Mouse (Mus musculus): ENCODE data around the gene Capn5.
"Not testable (repeated sequence)": the region's sequence is repeated elsewhere in the genome, so short reads cannot be mapped to it uniquely, and the experiment has no call there.

Gene Capn5

GRCm38 (mm10) chr7:98177929-98178559 lies at the start of gene Capn5:
Capn5 (minus strand) TSS chr7:98178274.
- peak; percentile 64 for DNase-seq

- no peak for DNase-seq
These were observed 45.7 kb upstream of the Capn5 start for GRCm38 (mm10) chr7:98223796-98224195.

DNA sequence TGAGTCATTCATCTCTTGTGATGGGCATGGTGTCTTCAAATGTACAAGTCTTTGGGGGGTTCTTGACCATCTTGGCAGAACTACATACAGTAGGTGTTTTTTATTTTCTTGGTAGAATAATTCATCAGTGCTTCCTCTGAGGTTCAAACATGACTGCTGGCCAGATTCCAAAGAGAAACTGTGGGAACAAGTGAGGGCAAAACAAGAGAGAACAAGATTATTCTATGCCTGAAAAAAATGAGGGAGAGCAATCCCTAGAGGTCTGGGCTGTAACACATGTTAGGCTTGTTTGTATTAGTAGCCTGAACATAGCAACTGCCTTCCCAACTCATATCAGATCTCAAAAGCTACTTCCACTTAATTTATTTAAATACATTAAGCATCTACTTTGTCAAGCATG lies 38.6 kb upstream of the Capn5 start:
- no peak for DNase-seq

DNA sequence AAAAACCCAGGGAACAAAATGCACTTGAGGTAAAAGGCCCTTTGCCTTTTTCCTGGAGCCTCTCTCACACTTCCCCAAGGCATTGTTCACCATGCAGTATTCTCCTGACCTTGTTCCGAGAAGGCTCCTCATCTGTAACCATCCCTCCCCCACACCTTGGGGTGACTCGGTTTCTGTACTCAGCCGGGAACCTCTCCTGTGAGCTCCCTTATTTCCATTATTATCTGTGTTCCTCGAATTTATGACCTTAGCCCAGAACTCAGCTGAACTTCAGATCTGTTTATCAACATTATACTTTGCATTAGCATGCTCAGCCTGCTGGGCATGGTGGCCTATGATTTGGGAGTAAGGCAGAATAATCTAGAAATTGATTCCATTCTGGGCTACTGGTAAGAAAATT lies 24.9 kb upstream of the Capn5 start:
- DNase-seq: no peak

DNA sequence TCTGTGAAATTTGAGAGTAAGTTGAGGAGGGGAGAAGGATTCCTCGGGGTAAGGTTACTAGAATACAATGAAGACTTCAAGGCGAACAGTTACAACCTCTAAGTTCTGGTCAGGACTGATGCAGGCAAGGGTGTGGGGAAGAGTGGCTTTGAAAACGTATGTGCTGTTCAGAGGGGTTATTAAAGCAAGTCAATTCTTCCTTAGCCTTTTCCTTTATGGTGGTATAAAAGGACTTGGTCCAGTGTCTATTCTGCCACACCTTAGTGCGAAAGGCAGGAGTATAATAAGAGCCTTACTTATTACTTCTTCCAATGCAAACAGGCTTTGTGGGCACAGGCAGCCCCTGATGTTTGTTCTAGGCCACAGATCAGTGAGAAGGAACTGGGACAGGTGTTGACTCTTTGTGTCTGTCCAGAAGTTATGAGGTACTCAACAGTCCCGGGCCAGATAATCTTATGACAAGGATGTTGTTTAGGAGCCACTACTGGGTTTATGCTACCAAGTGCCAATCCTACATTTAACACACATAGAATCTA lies 23.5 kb upstream of the Capn5 start:
- no peak for DNase-seq

GRCm38 (mm10) chr7:98200396-98200795 lies 22.3 kb upstream of the Capn5 start:
- DNase-seq: no peak

GRCm38 (mm10) chr7:98199381-98199780 lies 21.3 kb upstream of the Capn5 start, which contains the start of gene B3gnt6:
B3gnt6 (minus strand) TSS chr7:98199481.
- no peak for DNase-seq

DNA sequence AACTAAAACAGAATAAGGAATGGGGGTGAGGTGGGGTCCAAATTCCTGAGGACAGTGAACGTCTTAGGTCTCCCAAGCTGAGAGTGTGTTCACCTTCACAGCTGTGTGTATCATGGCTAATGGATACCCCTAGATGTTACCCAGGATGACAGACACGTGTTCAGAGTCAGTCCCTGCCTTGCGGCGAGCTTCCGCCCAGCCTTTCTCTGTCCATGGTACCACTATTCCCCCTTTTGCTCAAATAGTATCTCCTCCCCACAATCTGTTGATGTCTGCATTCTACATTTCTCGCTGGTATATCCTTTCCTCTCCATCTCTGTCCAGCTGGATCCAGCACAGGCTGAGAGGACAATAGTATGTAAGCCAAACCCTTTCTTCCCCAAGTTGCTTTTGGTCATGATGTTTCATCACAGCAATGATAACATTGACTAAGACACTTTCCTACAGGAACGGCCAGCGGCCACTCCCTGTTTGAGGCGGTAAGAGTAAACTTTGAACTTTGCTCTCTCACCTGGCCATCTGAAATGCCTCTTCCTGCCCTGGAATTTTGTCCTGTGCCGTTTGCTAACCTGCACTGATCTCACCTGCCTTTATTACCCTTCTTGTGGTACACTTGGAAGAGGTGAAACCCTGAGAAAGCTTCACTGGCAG lies 17.2 kb upstream of the Capn5 start:
- DNase-seq: no peak

DNA sequence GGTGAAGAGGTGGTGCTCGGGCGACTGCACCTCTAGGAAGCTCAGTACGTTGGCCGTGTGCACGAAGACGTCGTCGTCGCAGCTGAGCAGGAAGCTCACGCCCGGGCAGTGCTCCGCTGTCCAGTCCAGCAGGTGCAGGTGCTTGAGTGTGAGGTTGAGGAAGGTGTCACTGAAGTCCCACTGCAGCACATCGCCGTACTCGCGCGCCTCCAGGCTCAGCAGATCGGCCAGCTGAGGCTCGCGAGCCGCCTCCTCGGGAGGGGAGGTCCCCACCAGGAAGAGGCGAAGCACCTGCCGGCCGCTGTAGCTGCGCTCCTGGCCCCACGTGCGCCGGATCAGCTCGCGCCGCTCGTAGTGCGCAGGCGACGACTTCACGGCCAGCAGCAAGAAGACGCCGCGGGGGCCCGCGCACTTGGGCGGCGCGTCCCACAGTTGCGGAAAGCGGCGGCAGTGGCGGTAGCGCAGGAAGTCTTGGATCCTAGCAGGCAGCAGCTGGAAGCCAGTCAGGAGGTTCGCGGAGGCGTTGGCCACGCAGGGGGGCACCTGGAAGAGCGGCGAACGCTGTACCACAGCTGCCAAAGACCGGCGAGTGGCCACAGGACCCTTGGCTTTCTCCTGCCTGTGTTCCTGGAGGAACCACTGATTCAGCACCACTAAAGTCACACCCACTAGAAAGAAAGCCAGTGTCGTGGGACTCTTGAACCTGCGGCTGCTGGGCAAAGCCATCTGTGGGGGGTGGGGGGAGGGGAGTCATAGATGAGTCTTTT lies 16.1 kb upstream of the Capn5 start:
- peak; percentile 14 for DNase-seq

DNA sequence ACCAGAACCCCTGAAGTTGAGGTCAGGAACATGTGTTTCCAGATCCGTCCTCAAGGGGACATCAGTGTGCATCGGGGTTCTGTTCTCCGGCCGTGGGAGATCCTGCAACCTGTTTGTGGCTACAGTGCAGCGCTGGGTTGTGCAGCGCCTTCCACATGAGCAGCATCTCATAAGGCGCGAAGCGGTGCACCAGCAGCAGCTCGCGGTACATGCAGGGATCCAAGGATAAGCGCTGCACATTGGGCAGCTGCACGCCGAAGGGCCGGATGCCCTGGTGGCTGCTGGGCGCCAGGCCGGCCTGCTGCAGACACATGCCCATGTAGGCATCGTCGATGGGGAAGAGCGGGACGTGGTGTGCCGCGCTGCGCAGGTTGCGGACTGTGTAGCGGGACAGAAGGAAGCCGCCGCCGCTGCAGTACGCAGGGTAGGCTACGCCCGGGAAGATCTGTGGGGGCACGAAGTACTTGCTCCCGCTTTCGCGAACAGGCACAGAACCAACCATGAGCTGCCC lies 15.5 kb upstream of the Capn5 start:
- DNase-seq: peak; percentile 36

GRCm38 (mm10) chr7:98191571-98192250 lies 13.6 kb upstream of the Capn5 start:
- no peak for DNase-seq

DNA sequence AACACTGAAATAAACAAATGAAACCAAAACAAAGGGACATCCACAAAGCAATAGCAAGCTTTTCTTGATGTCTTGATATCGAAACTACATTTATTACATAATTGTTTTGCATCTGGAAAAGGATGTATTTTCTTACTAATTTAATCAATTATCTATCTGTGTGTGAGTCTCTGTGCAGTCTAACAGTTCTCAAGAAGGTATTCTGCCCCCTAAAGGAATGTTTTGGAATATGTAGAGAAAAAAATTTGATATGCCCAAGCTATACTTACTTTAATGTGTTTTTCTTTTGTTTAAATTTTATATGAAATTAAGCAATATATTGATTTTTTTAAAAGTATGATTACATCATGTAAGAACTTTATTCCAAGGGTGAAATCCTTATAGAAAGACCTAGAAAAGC lies 12.5 kb upstream of the Capn5 start:
- DNase-seq: no peak

DNA sequence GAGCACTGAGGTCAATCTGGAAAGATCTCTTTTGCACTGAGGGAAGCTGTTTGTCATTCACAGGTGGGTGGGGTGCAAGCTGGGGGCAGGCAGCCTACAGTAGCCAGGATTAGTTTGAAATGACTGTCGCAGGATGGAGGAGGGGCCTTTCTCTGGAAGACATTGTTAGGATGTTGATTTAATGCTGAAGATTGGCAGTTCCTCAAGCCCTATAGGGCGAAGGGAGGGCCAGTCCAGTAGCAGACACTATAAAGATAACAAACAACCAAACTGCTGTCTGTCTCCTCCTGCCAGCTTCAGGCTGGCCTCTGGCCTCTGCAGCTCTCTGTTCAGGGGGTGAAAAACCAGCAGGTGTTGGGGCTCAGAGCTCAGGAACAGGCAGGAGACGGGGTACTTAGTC lies 11.7 kb upstream of the Capn5 start:
- DNase-seq: no peak

GRCm38 (mm10) chr7:98188680-98189079 lies 10.6 kb upstream of the Capn5 start:
- DNase-seq: no peak

- DNase-seq: no peak
These were observed 10.2 kb upstream of the Capn5 start for GRCm38 (mm10) chr7:98188238-98188637.

DNA sequence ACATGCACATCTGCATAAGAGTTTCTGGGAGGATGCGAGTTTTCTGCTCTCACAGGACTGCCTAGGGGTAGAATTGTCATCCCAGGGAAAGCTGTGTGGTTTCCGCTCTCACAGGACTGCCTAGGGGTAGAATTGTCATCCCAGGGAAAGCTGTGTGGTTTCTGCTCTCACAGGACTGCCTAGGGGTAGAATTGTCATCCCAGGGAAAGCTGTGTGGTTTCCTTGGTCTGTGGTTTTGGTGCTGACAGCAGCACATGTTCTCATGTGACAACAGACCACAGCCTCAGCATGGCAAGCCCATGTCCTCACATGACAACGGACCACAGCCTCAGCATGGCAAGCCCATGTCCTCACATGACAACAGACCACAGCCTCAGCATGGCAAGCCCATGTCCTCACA lies 9.3 kb upstream of the Capn5 start:
- not testable (repeated sequence) for DNase-seq

- no peak for DNase-seq
These were observed 8.6 kb upstream of the Capn5 start for GRCm38 (mm10) chr7:98186637-98187036.

- DNase-seq: no peak
These were observed 7.3 kb upstream of the Capn5 start for GRCm38 (mm10) chr7:98185326-98185725.

DNA sequence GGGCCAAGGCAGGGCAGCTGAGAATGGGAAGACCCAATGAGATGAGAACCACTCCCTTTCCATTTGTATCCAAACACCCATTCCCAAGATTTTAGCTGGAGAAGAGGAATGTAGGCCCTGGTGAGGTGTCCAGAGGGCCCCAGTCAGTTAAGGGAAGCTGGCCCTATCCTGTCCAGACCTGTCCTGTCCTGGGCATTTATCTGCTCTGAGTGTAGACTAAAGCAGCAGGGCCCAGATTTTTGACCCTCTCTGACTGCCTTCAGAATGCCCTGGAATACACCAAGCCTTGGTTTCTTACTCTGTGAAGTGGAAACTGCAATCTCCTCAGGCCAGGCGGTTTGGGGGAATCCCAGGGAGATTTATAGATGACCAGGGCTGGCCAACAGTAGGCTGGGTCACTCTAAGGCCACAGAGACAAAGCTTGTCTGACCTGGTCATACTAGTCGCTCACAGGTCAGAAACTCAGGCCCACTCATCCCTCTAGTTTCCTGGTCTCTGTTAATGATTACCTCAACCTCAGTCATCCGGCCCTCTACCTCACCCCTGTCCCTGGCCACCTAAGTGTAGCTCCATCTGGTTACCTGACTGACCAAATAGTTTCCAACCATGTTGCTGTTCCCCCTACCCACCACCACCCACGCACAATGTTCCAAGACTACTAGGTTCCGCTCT lies 622 bp upstream of the Capn5 start:
- DNase-seq: no peak

- DNase-seq: no peak
These were observed 527 bp downstream of the Capn5 start for GRCm38 (mm10) chr7:98177566-98177928.

GRCm38 (mm10) chr7:98177071-98177485 lies 996 bp downstream of the Capn5 start:
- DNase-seq: no peak

DNA sequence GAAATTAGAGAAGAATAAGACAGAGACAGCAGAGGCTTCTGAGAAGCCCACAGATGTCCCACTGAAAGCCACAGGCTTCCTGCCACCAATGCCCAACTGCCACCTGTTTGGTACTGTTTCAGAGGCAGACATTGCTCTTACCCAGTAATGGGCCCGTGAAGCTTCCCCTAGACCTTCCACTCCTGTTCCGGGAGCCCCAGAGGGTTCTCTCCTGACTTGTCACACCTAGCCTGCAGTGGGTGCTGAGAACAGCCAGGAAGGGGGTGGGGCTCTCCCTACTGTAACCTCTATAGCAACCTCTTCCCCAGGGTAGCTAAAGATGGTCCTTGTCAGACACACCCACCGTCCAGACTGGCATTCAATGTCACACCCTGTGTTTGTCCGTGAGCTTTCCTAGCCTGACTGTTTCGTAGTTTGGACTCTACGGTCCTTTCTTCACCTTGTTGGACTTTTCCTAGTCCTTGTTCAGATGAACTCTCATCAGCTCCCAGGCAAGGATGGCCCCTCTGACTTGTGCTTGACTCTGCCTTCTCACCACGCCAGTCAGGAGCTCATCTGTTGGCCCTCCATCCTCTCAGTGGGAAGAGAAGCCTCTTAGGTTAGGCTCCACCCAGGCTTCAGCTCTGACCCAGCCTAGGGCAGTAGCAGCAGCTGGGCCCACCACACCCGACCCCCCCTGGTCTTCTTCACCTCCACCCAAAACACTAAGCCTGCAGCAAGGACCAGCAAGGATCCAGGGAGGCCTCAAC lies 1.6 kb downstream of the Capn5 start:
- no peak for DNase-seq
